Comparison of ENCODE assay signal across 1 mouse cellular context in genomic region chr11:94321931-94322400, GRCm38 (mm10).
TF ChIP-seq lines count a peak whose summit lies in the region.

TSS of gene Luc7l3 (minus strand) at chr11:94321988.

TF ChIP-seq in CH12.LX, 34 proteins besides CTCF, POLR2A, EP300 and RAD21 (continued from another document):
- no peak for TF ChIP-seq ZC3H11A (IDR thresholded peaks at IDR 0.05; ENCODE audit: low read depth, low read length)
- TF ChIP-seq MXI1 (IDR thresholded peaks at IDR 0.05; ENCODE audit: low read depth, low read length) = peak; percentile 66; the same call in 1 of the 2 replicates
TF ChIP-seq in CH12.LX: peak in this region for 13.
